Mouse (Mus musculus) C2C12 (cell line): ENCODE measurements at regions not wholly inside any gene's neighbourhood (a gene's known extent, or its start where the extent isn't known, plus 50 kb on each side); places are given as distances from the start of the nearest gene placed in this dataset.

Experiments
- CTCF ChIP-seq: IDR thresholded peaks from one replicate; pipeline ENCODE4 v1.5.1; 2011; ENCODE audit not compliant: control insufficient read depth, insufficient read depth, insufficient read length
- USF1 ChIP-seq: IDR thresholded peaks from one replicate; pipeline ENCODE4 v1.6.1; 2011; ENCODE audit warnings: low read depth, mild to moderate bottlenecking, control low read depth, moderate library complexity

DNA sequence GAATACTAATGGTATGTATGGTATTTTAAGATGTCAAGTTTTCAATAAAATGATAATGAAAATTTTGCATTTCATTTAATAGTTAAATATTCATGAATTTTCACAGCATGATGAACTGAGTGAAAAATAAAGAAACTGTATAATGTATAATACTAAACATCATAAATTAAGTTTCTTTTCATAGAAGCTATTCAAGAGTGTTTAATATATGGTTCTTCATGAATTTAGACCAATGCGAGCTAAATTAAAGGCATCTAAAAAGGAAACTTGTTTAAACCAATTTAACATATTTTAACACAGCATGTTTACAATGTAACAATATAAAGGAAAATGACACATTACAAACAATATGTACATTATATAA, 321.8 kb upstream of the Prkd1 start:
- no peak for TF ChIP-seq CTCF
- no peak for TF ChIP-seq USF1
